8 mouse cellular contexts compared by ENCODE assay signal in the genomic region with DNA sequence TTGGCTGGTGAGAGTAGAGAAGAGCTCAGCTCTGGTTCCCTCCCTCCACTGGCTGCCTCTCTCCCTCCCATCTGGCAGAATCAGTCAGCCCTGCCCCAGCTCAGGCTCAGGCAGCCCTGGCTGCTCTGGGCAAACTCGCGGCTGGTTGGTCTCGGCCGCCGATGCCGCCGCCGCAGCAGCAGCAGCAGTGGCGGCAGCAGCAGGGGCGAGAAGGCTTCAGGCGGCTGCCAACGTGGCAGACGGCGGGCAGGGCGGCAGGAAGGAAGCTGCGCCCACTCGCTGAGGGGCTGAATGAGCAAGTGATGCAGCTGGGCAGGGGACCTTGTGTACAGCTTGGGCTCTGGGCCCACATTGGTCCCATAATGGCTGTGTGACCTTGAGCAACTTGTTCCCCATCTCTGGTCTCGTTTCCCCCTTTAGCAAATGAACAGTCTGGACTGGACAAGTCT. TPM values are rescaled to one million over a fixed set of nuclear protein-coding genes. Genes with fewer than 3 reads are reported as not detected.
DNase-seq lines count a peak whose midpoint lies in the region; ATAC-seq and TF ChIP-seq lines count a peak whose summit lies in the region.

No protein-coding gene starts in this region.

- H3K4me3 ChIP-seq in heart, embryonic 11.5 days (ENCODE audit: low read depth, low read length): peak overlapping the region; percentile 19; the same call in 1 of the 2 replicates
- peak overlapping the region; percentile 2; the same call in 1 of the 2 replicates for H3K4me3 ChIP-seq in kidney, adult 2 months (ENCODE audit: insufficient read depth, low read depth, low read length)
- H3K4me3 ChIP-seq in liver, embryonic 16.5 days (ENCODE audit: low read depth, low read length): no peak overlapping the region
- H3K4me3 ChIP-seq in neural tube, embryonic 13.5 days: no peak overlapping the region

- 9% methylated on average over 18 of the region's 18 CpGs for WGBS in heart, embryonic 11.5 days (ENCODE audit: insufficient replicate concordance)
- WGBS in kidney, adult 2 months: 3% methylated on average over 18 of the region's 18 CpGs
- 3% methylated on average over 18 of the region's 18 CpGs for WGBS in liver, embryonic 16.5 days (ENCODE audit: insufficient replicate concordance)
- 5% methylated on average over 18 of the region's 18 CpGs for WGBS in neural tube, embryonic 13.5 days

- H3K27me3 ChIP-seq in heart, embryonic 11.5 days (ENCODE audit: control insufficient read depth, insufficient read depth, low read length): no peaks in the 10 kb centered on the region
- no peaks in the 10 kb centered on the region for H3K27me3 ChIP-seq in kidney, adult 2 months (replicated peaks; ENCODE audit: control insufficient read depth, insufficient read depth, low read length)
- peaks cover 37% of the 10 kb centered on the region for H3K27me3 ChIP-seq in liver, embryonic 16.5 days (ENCODE audit: control insufficient read depth, insufficient read depth, low read depth, low read length)
- peaks cover 8% of the 10 kb centered on the region; the same call in 1 of the 2 replicates for H3K27me3 ChIP-seq in neural tube, embryonic 13.5 days

- no peaks in the 10 kb centered on the region for H3K36me3 ChIP-seq in heart, embryonic 11.5 days (ENCODE audit: control insufficient read depth, insufficient read depth, low read length)
- no peaks in the 10 kb centered on the region for H3K36me3 ChIP-seq in kidney, adult 2 months (ENCODE audit: control insufficient read depth, insufficient read depth, low read length)
- no peaks in the 10 kb centered on the region for H3K36me3 ChIP-seq in liver, embryonic 16.5 days (ENCODE audit: control insufficient read depth, insufficient read depth)
- no peaks in the 10 kb centered on the region for H3K36me3 ChIP-seq in neural tube, embryonic 13.5 days

- H3K27ac ChIP-seq in heart, embryonic 11.5 days (ENCODE audit: low read depth, low read length): peak overlapping the region; percentile 86
- peak overlapping the region; percentile 78 for H3K27ac ChIP-seq in kidney, adult 2 months (ENCODE audit: insufficient read depth, low read depth, low read length)
- H3K27ac ChIP-seq in liver, embryonic 16.5 days (ENCODE audit: low read length): peak overlapping the region; percentile 21
- H3K27ac ChIP-seq in neural tube, embryonic 13.5 days (replicated peaks): peak overlapping the region; percentile 84

- H3K9ac ChIP-seq in heart, embryonic 11.5 days (ENCODE audit: low read depth, low read length): peak overlapping the region; percentile 70; the same call in 1 of the 2 replicates
- H3K9ac ChIP-seq in liver, embryonic 16.5 days (ENCODE audit: low read depth, low read length): no peak overlapping the region
- peak overlapping the region; percentile 62 for H3K9ac ChIP-seq in neural tube, embryonic 13.5 days

- no peak; the same call in 1 of the 2 replicates for ATAC-seq in heart, embryonic 11.5 days (replicated peaks; ENCODE audit: insufficient number of reproducible peaks, low FRiP score, low TSS enrichment)
- peak; percentile 22; the same call in 1 of the 2 replicates for ATAC-seq in liver, embryonic 16.5 days (ENCODE audit: low read depth)
- ATAC-seq in neural tube, embryonic 13.5 days (ENCODE audit: low read depth): peak; percentile 28; the same call in 1 of the 2 replicates
- ATAC-seq in erythroid progenitor cell, adult 5-6 weeks (replicated peaks; ENCODE audit: low FRiP score, poor library complexity, severe bottlenecking): no peak

- no peak for TF ChIP-seq CTCF in kidney, adult 2 months (conservative IDR thresholded peaks at IDR 0.05; ENCODE audit: insufficient read depth, insufficient read length, low read depth, low read length)

- H3K4me1 ChIP-seq in heart, embryonic 11.5 days (ENCODE audit: control insufficient read depth, insufficient read depth, low read length): peaks cover 73% of the 10 kb centered on the region
- H3K4me1 ChIP-seq in kidney, adult 2 months (ENCODE audit: control insufficient read depth, insufficient read depth, low read length): peaks cover 47% of the 10 kb centered on the region
- H3K4me1 ChIP-seq in liver, embryonic 16.5 days (ENCODE audit: control insufficient read depth, low read depth, low read length): peaks cover 44% of the 10 kb centered on the region
- H3K4me1 ChIP-seq in neural tube, embryonic 13.5 days (replicated peaks): peaks cover 69% of the 10 kb centered on the region

- H3K4me2 ChIP-seq in heart, embryonic 11.5 days: peak overlapping the region; percentile 57
- peak overlapping the region; percentile 28 for H3K4me2 ChIP-seq in liver, embryonic 16.5 days (ENCODE audit: low read depth, low read length)
- peak overlapping the region; percentile 44 for H3K4me2 ChIP-seq in neural tube, embryonic 13.5 days

- no peak for TF ChIP-seq POLR2A in kidney, adult 2 months (IDR thresholded peaks at IDR 0.05; ENCODE audit: low read depth, low read length)

- no peaks in the 10 kb centered on the region for H3K9me3 ChIP-seq in heart, embryonic 11.5 days (replicated peaks; ENCODE audit: control insufficient read depth, low read length)
- H3K9me3 ChIP-seq in liver, embryonic 16.5 days (replicated peaks; ENCODE audit: control insufficient read depth, low read length): no peaks in the 10 kb centered on the region
- no peaks in the 10 kb centered on the region for H3K9me3 ChIP-seq in neural tube, embryonic 13.5 days

- peak; percentile 67 for DNase-seq in right cerebral cortex, adult 18-20 months
- DNase-seq in right cerebral cortex, postnatal 36 days (ENCODE audit: low spot score in 2 of 2): no peak
- peak; percentile 65 to 68 for DNase-seq in cerebellum, postnatal 14 days
- DNase-seq in kidney, adult 2 months: peak; percentile 73

RNA-seq across cellular contexts. Expression of gene Wasf2, which starts 37.8 kb away (rescaled TPM):
- 37.3 and 55.8 TPM in 2 replicates for polyA plus RNA-seq in heart, embryonic 11.5 days (2014; fragmentation: Nextera tagmentation; extraction: Ambion mirVana)
- polyA plus RNA-seq in kidney, adult 2 months (2012; rRNA removed): 37.0 and 45.7 TPM in 2 replicates
- 41.4 and 42.7 TPM in 2 replicates for polyA plus RNA-seq in liver, embryonic 16.5 days (2015; fragmentation: Nextera tagmentation; extraction: Ambion mirVana)
- 34.0 and 36.5 TPM in 2 replicates for polyA plus RNA-seq in neural tube, embryonic 13.5 days (2015; fragmentation: Nextera tagmentation; extraction: Ambion mirVana)
- 79.6 and 83.6 TPM in 2 replicates for total RNA-seq in erythroid progenitor cell, adult 5-6 weeks (2015; ENCODE audit: low replicate concordance)
- total RNA-seq in erythroid progenitor cell, adult 5-6 weeks (2017; ENCODE audit: low replicate concordance): 59.7 and 73.7 TPM in 2 replicates

Comparison
In these comparisons a context has a peak if more than half of its experiments do, and no peak if none do; other contexts are left out.
1. DNase-seq: peak in right cerebral cortex, adult 18-20 months (single experiment), cerebellum, postnatal 14 days (2 of 2) and kidney, adult 2 months (single experiment); none in right cerebral cortex, postnatal 36 days (0 of 2).
2. ATAC-seq: peak in liver, embryonic 16.5 days (single experiment) and neural tube, embryonic 13.5 days (single experiment); none in heart, embryonic 11.5 days (single experiment) and erythroid progenitor cell, adult 5-6 weeks (single experiment).
3. H3K27ac ChIP-seq: peak in every context shown above with its lines; median percentile 86 in heart, embryonic 11.5 days; 84 in neural tube, embryonic 13.5 days; 78 in kidney, adult 2 months; 21 in liver, embryonic 16.5 days.
4. H3K4me3 ChIP-seq: peak in heart, embryonic 11.5 days (single experiment) and kidney, adult 2 months (single experiment); none in liver, embryonic 16.5 days (single experiment) and neural tube, embryonic 13.5 days (single experiment).
5. Peak in every context shown above with its lines, with median percentiles within 50 percentile points of each other: H3K4me2 ChIP-seq.